Mouse (Mus musculus): ENCODE measurements around the gene Gnb3.

The Gnb3 gene

DNA sequence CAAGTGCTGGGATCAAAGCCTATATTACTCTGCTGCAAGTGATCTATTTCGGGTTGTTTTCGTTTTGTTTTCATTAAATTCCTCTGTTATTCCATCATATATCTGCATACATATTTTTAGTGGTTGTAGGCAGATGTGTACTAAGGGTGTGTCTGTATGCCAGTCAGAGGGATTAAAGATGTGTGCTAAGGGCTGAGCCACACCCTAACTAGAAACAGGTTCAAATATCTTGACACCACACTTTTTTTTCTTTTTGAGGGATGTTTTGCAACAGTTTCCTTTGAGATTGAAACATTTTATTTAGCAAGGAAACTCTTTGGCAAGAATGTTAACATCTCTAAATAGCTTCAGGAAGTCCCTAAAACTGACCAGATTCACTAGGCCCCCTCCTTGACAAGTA is 43.9 kb downstream of the Gnb3 start:
- no peak for DNase-seq

GRCm38 (mm10) chr6:124795781-124796180 is 44.3 kb downstream of the Gnb3 start:
- DNase-seq: no peak

- no peak for DNase-seq
These were observed 48.2 kb downstream of the Gnb3 start for GRCm38 (mm10) chr6:124791911-124792310.

GRCm38 (mm10) chr6:124790121-124790520 is 50.0 kb downstream of the Gnb3 start:
- no peak for DNase-seq

GRCm38 (mm10) chr6:124789519-124789918 is 50.6 kb downstream of the Gnb3 start:
- no peak for DNase-seq

DNA sequence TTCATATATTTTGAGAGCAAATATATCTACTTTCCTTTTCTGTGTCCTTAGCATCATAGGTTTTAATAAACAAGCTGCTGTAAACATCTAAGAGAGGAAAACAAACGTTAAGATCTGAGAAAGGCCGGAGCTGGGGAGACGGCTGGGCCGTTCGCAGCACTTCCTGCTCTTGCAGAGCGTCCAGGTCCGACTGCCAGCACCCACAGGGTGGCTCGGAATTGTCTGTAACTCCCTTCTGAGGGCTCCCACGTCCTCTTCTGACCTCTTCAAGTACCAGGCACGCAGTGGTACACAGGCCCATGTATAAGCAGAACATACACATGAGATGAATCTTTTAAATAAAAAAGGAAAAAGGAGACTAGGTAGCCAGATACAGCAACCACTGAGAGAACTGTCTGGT is 52.4 kb downstream of the Gnb3 start:
- no peak for DNase-seq

GRCm38 (mm10) chr6:124786756-124787420 is 53.2 kb downstream of the Gnb3 start:
- DNase-seq: no peak

All from lung, postnatal 36 days (tissue).